ENCODE assay signal across 17 mouse cellular contexts in the genomic region with DNA sequence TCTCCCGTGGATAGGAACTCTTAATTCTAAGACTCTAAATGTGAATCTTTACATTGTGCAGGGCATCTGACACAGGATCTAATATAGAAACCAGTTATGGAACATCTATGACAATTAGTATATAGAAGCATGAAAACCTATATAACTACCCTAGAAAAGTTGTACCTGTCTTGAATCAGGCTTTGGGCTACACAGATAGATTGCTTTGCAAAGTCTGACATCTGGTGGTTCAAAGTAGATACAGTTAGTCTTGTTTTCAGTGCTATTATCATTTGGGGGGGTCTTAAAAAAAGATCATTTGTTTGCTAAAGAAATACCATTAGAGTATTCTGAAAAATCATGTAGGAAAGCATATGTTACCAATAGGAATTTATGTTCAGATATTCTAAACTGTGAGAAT.
DNase-seq lines count a peak whose midpoint lies in the region; ATAC-seq and TF ChIP-seq lines count a peak whose summit lies in the region.
"Had no signal": no experiment of that assay in that cellular context is flagged by ENCODE, and none has a peak within 500 bp of the region (broad histone marks: within the 10 kb centered on the region; RNA-seq: fewer than 3 reads in every experiment).

No protein-coding gene starts in this region.

- TF ChIP-seq CTCF in cerebellum, adult 2 months (IDR thresholded peaks at IDR 0.05; ENCODE audit: borderline replicate concordance, insufficient read depth, low read depth, low read length), result 0 out of 2 replicates have a peak, but pooled peaks have one; percentile 5
- peak; percentile 61 for TF ChIP-seq CTCF in hindbrain, postnatal 0 days (IDR thresholded peaks at IDR 0.05; ENCODE audit: low read depth)
- peak; percentile 63 for TF ChIP-seq CTCF in stomach, postnatal 0 days (IDR thresholded peaks at IDR 0.05; ENCODE audit: low read depth)

- no peak for ATAC-seq in cerebellum, adult (ENCODE audit: insufficient number of reproducible peaks, low FRiP score, low TSS enrichment)
- no peak for ATAC-seq in hindbrain, postnatal 0 days
- ATAC-seq in hindbrain, embryonic 11.5 days (ENCODE audit: low FRiP score), result no peak
- peak; percentile 63; the same call in 1 of the 2 replicates for ATAC-seq in midbrain, embryonic 15.5 days (replicated peaks)
- no peak for ATAC-seq in midbrain, embryonic 11.5 days (ENCODE audit: low FRiP score)
- no peak for ATAC-seq in stomach, postnatal 0 days (ENCODE audit: low FRiP score, low TSS enrichment)
- ATAC-seq: inflammation-experienced regulatory T-cells, adult 6 months had no signal

- no peak overlapping the region for H3K27ac ChIP-seq in cerebellum, adult 2 months (ENCODE audit: insufficient read depth, low read length)
- no peak overlapping the region for H3K27ac ChIP-seq in hindbrain, postnatal 0 days
- H3K27ac ChIP-seq in hindbrain, embryonic 11.5 days (ENCODE audit: low read depth, low read length), result no peak overlapping the region
- no peak overlapping the region for H3K27ac ChIP-seq in midbrain, embryonic 15.5 days
- H3K27ac ChIP-seq in midbrain, embryonic 11.5 days (ENCODE audit: low read depth, low read length), result no peak overlapping the region
- no peak overlapping the region for H3K27ac ChIP-seq in stomach, postnatal 0 days (replicated peaks)
- H3K27ac ChIP-seq: limb, embryonic 10.5 days; liver, embryonic 13.5 days; midbrain, embryonic 12.5 days had no signal

- H3K9me3 ChIP-seq in hindbrain, postnatal 0 days (ENCODE audit: low read length), result no peaks in the 10 kb centered on the region
- H3K9me3 ChIP-seq in hindbrain, embryonic 11.5 days (ENCODE audit: control insufficient read depth, low read length), result no peaks in the 10 kb centered on the region
- H3K9me3 ChIP-seq in midbrain, embryonic 15.5 days, result no peaks in the 10 kb centered on the region
- no peaks in the 10 kb centered on the region for H3K9me3 ChIP-seq in midbrain, embryonic 11.5 days (ENCODE audit: control insufficient read depth, low read length)
- no peaks in the 10 kb centered on the region for H3K9me3 ChIP-seq in stomach, postnatal 0 days (ENCODE audit: control insufficient read depth, low read length)
- H3K9me3 ChIP-seq: limb, embryonic 10.5 days; liver, embryonic 13.5 days; midbrain, embryonic 12.5 days had no signal

- no peaks in the 10 kb centered on the region for H3K4me1 ChIP-seq in cerebellum, adult 2 months (ENCODE audit: control insufficient read depth, insufficient read depth, low read length)
- no peaks in the 10 kb centered on the region for H3K4me1 ChIP-seq in hindbrain, postnatal 0 days (ENCODE audit: insufficient read depth, low read length)
- H3K4me1 ChIP-seq in hindbrain, embryonic 11.5 days (replicated peaks; ENCODE audit: control insufficient read depth, insufficient read depth, low read length), result no peaks in the 10 kb centered on the region
- H3K4me1 ChIP-seq in midbrain, embryonic 15.5 days, result no peaks in the 10 kb centered on the region
- H3K4me1 ChIP-seq in midbrain, embryonic 11.5 days (ENCODE audit: control insufficient read depth, insufficient read depth, low read length), result no peaks in the 10 kb centered on the region
- H3K4me1 ChIP-seq in stomach, postnatal 0 days (replicated peaks; ENCODE audit: control insufficient read depth, insufficient read depth), result no peaks in the 10 kb centered on the region
- H3K4me1 ChIP-seq: limb, embryonic 10.5 days; liver, embryonic 13.5 days; midbrain, embryonic 12.5 days had no signal

- 100% methylated on average over 1 of the region's 1 CpGs for WGBS in cerebellum, adult 2 months
- WGBS in hindbrain, postnatal 0 days, result 85% methylated on average over 1 of the region's 1 CpGs
- 93% methylated on average over 1 of the region's 1 CpGs for WGBS in hindbrain, embryonic 11.5 days
- 90% methylated on average over 1 of the region's 1 CpGs for WGBS in midbrain, embryonic 15.5 days
- WGBS in midbrain, embryonic 11.5 days, result 89% methylated on average over 1 of the region's 1 CpGs
- WGBS in stomach, postnatal 0 days, result 75% methylated on average over 1 of the region's 1 CpGs

- no peak for TF ChIP-seq POLR2A in cerebellum, adult 2 months (IDR thresholded peaks at IDR 0.05; ENCODE audit: borderline replicate concordance, insufficient read depth, low read length)

- DNase-seq in cerebellum, adult 2 months, result no peak
- peak; percentile 50 for DNase-seq in hindbrain, postnatal 0 days (ENCODE audit: low spot score)
- no peak for DNase-seq in hindbrain, embryonic 11.5 days (ENCODE audit: low spot score)
- no peak for DNase-seq in midbrain, embryonic 11.5 days (ENCODE audit: low spot score, missing footprints)
- no peak for DNase-seq in stomach, postnatal 0 days (ENCODE audit: low spot score)
- no peak for DNase-seq in thymus, postnatal 25 days
- DNase-seq: adrenal gland, adult 8-10 months; cerebellum, postnatal 14 days; kidney, postnatal 25 days; liver, embryonic 13.5 days; lung, postnatal 10 days; right cerebral cortex, postnatal 25 days had no signal

- H3K36me3 ChIP-seq in hindbrain, postnatal 0 days (ENCODE audit: insufficient read depth, low read length), result no peaks in the 10 kb centered on the region
- H3K36me3 ChIP-seq in hindbrain, embryonic 11.5 days (ENCODE audit: control insufficient read depth, insufficient read depth, low read length), result no peaks in the 10 kb centered on the region
- H3K36me3 ChIP-seq in midbrain, embryonic 15.5 days (replicated peaks), result no peaks in the 10 kb centered on the region
- H3K36me3 ChIP-seq in midbrain, embryonic 11.5 days (ENCODE audit: control insufficient read depth, insufficient read depth, low read length), result no peaks in the 10 kb centered on the region
- no peaks in the 10 kb centered on the region for H3K36me3 ChIP-seq in stomach, postnatal 0 days (ENCODE audit: control insufficient read depth, insufficient read depth, low read length)
- H3K36me3 ChIP-seq: limb, embryonic 10.5 days; liver, embryonic 13.5 days; midbrain, embryonic 12.5 days had no signal

- H3K9ac ChIP-seq in hindbrain, postnatal 0 days (replicated peaks; ENCODE audit: low read length), result no peak overlapping the region
- H3K9ac ChIP-seq in hindbrain, embryonic 11.5 days (ENCODE audit: low read depth, low read length), result no peak overlapping the region
- no peak overlapping the region for H3K9ac ChIP-seq in midbrain, embryonic 15.5 days
- H3K9ac ChIP-seq in midbrain, embryonic 11.5 days (ENCODE audit: low read length), result no peak overlapping the region
- no peak overlapping the region for H3K9ac ChIP-seq in stomach, postnatal 0 days (ENCODE audit: low read length)
- H3K9ac ChIP-seq: liver, embryonic 13.5 days; midbrain, embryonic 12.5 days had no signal

- no peak overlapping the region for H3K4me2 ChIP-seq in hindbrain, postnatal 0 days (ENCODE audit: low read depth, low read length)
- no peak overlapping the region for H3K4me2 ChIP-seq in hindbrain, embryonic 11.5 days (replicated peaks; ENCODE audit: low read depth, low read length)
- H3K4me2 ChIP-seq in midbrain, embryonic 15.5 days, result no peak overlapping the region
- H3K4me2 ChIP-seq in midbrain, embryonic 11.5 days, result no peak overlapping the region
- no peak overlapping the region for H3K4me2 ChIP-seq in stomach, postnatal 0 days (replicated peaks; ENCODE audit: low read depth)
- H3K4me2 ChIP-seq: liver, embryonic 13.5 days; midbrain, embryonic 12.5 days had no signal

- H3K4me3 ChIP-seq in cerebellum, adult 2 months (replicated peaks; ENCODE audit: insufficient read depth, low read depth, low read length), result no peak overlapping the region
- H3K4me3 ChIP-seq in hindbrain, postnatal 0 days (ENCODE audit: low read length), result no peak overlapping the region
- no peak overlapping the region for H3K4me3 ChIP-seq in hindbrain, embryonic 11.5 days (ENCODE audit: low read depth, low read length)
- no peak overlapping the region for H3K4me3 ChIP-seq in midbrain, embryonic 15.5 days
- H3K4me3 ChIP-seq in midbrain, embryonic 11.5 days (ENCODE audit: low read depth, low read length), result no peak overlapping the region
- H3K4me3 ChIP-seq in stomach, postnatal 0 days (ENCODE audit: low read depth, low read length), result no peak overlapping the region
- H3K4me3 ChIP-seq: limb, embryonic 10.5 days; liver, embryonic 13.5 days; midbrain, embryonic 12.5 days had no signal

- no peak for TF ChIP-seq EP300 in stomach, postnatal 0 days (optimal IDR thresholded peaks at IDR 0.05)

- H3K27me3 ChIP-seq in cerebellum, adult 2 months (ENCODE audit: control insufficient read depth, insufficient read depth, low read length), result no peaks in the 10 kb centered on the region
- H3K27me3 ChIP-seq in hindbrain, postnatal 0 days (ENCODE audit: insufficient read depth, low read length), result no peaks in the 10 kb centered on the region
- H3K27me3 ChIP-seq in hindbrain, embryonic 11.5 days (ENCODE audit: control insufficient read depth, insufficient read depth, low read length), result no peaks in the 10 kb centered on the region
- H3K27me3 ChIP-seq in midbrain, embryonic 15.5 days (replicated peaks), result no peaks in the 10 kb centered on the region
- no peaks in the 10 kb centered on the region for H3K27me3 ChIP-seq in midbrain, embryonic 11.5 days (ENCODE audit: control insufficient read depth, insufficient read depth, low read length)
- no peaks in the 10 kb centered on the region for H3K27me3 ChIP-seq in stomach, postnatal 0 days (ENCODE audit: control insufficient read depth, insufficient read depth, low read length)
- H3K27me3 ChIP-seq: liver, embryonic 13.5 days; midbrain, embryonic 12.5 days had no signal

Comparison
In these comparisons a context has a peak if more than half of its experiments do, and no peak if none do; other contexts are left out.
1. CTCF ChIP-seq: peak in every context shown above with its lines; median percentile 63 in stomach, postnatal 0 days; 61 in hindbrain, postnatal 0 days; 5 in cerebellum, adult 2 months.